Mouse (Mus musculus) neural tube, embryonic 11.5 days (tissue): ENCODE results near the gene Kalrn. TPM values are rescaled to one million over a fixed set of nuclear protein-coding genes. Genes with fewer than 3 reads are reported as not detected.

Experiments used
- ATAC-seq: fragments of 200-750 bp; cut with Nextera tagmentation; 2 replicates; pipeline ENCODE4 v1.8.0; 2017; ENCODE audit warnings: moderate number of reproducible peaks, mild to moderate bottlenecking, moderate TSS enrichment, moderate library complexity; ENCODE audit not compliant: insufficient read depth, low FRiP score, low TSS enrichment
- DNase-seq: peaks from one replicate; pipeline ENCODE4 v3.0.0-alpha.2; 2015; ENCODE audit warnings: low spot score
- H3K27ac ChIP-seq: fragments of 300-500 bp; sonication (generic); 2 replicates; pipeline ENCODE4 v1.5.1; 2014; ENCODE audit warnings: low read depth, mild to moderate bottlenecking, low read length
- H3K27me3 ChIP-seq: fragments of 300-500 bp; sonication (generic); 2 replicates; pipeline ENCODE4 v1.6.1; 2014; ENCODE audit warnings: mild to moderate bottlenecking, low read length, mixed read lengths; ENCODE audit not compliant: control insufficient read depth, insufficient read depth
- H3K36me3 ChIP-seq: fragments of 300-500 bp; sonication (generic); 2 replicates; pipeline ENCODE4 v1.6.1; 2014; ENCODE audit warnings: mild to moderate bottlenecking, low read length, moderate library complexity, mixed read lengths; ENCODE audit not compliant: control insufficient read depth, insufficient read depth
- H3K4me1 ChIP-seq: fragments of 300-500 bp; sonication (generic); 2 replicates; pipeline ENCODE4 v1.6.1; 2014; ENCODE audit warnings: low read length, mixed read lengths; ENCODE audit not compliant: control insufficient read depth, insufficient read depth
- H3K4me2 ChIP-seq: fragments of 300-500 bp; sonication (generic); 2 replicates; pipeline ENCODE4 v1.6.1; 2014; ENCODE audit warnings: low read depth, mild to moderate bottlenecking, moderate library complexity
- H3K4me3 ChIP-seq: fragments of 300-500 bp; sonication (generic); 2 replicates; pipeline ENCODE4 v1.5.1; 2014; ENCODE audit warnings: low read depth, low read length
- H3K9ac ChIP-seq: fragments of 300-500 bp; sonication (generic); 2 replicates; pipeline ENCODE4 v1.6.1; 2014; ENCODE audit warnings: mild to moderate bottlenecking, low read length
- H3K9me3 ChIP-seq: fragments of 300-500 bp; sonication (generic); 2 replicates; pipeline ENCODE4 v1.6.1; 2016; ENCODE audit warnings: low read length; ENCODE audit not compliant: control insufficient read depth
- WGBS: fragments of 180-500 bp; shearing (Covaris S2); extraction: QIAGEN DNeasy Blood & Tissue Kit; methylation state at CpG from one replicate; pipeline ENCODE4 v1.1.7; 2014; 5-methylcytosine and 5-hydroxymethylcytosine counted together
- polyA plus RNA-seq: library from polyadenylated mRNA; unstranded; fragments of >200 nt; fragmentation: Nextera tagmentation; extraction: Ambion mirVana; gene quantifications from 2 replicates; pipeline ENCODE4 v1.2.1, GENCODE M21; 2014

Gene Kalrn
- polyA plus RNA-seq, 1 experiment from 2014 or later, result 17.6 TPM

DNA sequence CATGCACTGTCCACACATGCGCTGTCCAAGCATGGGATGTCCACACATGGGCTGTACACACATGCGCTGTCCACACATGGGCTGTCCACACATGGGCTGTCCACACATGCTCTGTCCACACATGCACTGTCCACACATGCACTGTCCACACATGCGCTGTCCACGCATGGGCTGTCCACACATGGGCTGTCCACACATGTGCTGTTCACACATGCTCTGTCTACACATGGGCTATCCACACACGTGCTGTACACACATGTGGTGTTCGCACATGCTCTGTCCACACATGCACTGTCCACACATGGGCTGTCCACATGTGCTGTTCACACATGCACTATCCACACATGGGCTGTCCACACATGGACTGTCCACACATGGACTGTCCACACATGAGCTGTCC is 589.6 kb downstream of the Kalrn start:
- 97% methylated on average over 6 of the region's 6 CpGs for WGBS
- H3K36me3 ChIP-seq, result no peaks in the 10 kb centered on the region
- H3K9me3 ChIP-seq, result no peaks in the 10 kb centered on the region
- DNase-seq (no peak), ATAC-seq (no peak)
- no peak overlapping the region for H3K27ac ChIP-seq
- H3K4me2 ChIP-seq, result no peak overlapping the region
- no peak overlapping the region for H3K9ac ChIP-seq
- no peaks in the 10 kb centered on the region for H3K4me1 ChIP-seq
- H3K27me3 ChIP-seq, result no peaks in the 10 kb centered on the region
- no peak overlapping the region for H3K4me3 ChIP-seq

DNA sequence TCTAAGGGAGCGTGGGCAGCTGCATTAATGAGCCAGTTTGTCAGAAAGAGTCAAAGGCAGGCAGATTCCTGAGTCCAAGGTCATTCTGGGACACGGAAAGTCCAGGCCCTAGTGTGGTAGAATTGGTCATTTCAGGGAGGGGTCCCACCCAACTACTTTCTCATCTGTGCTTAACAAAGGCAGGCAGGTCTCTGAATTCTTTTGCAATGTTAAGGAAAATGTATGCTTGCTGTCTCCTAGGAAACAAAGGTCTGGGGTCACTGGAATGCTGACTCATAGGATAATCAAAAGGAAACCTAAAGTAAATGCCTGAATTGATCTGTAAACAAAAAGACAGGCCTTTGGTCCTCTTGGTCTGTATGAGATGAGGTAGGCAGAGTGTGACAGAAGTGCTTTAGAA is 593.5 kb downstream of the Kalrn start:
- Histone ChIP-seq H3K27me3 (no peaks in the 10 kb centered on the region), H3K36me3 (no peaks in the 10 kb centered on the region), H3K4me1 (no peaks in the 10 kb centered on the region), H3K9ac (no peak overlapping the region), H3K4me3 (no peak overlapping the region), H3K9me3 (no peaks in the 10 kb centered on the region), H3K4me2 (no peak overlapping the region), H3K27ac (no peak overlapping the region)
- DNase-seq (no peak), ATAC-seq (no peak)
- 53% methylated on average over 2 of the region's 2 CpGs for WGBS

DNA sequence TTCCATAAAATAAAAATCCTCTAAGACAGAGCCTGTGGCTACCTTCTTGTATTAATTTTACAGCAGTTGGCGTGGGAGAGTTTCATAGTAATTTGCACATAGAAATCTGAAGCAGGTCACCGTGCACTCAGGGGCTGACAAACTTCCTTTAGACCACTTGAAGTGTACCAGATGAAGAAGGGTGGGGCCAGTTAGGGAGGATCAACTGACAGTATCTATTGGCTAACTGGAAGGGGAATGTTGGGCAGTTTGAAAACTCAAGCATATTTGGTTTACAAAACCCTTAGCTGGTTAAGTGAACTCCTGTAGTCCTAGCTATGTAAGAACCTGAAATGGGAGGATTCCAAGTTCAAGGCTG is 606.1 kb downstream of the Kalrn start:
- Histone ChIP-seq H3K27me3 (no peaks in the 10 kb centered on the region), H3K36me3 (no peaks in the 10 kb centered on the region; the same call in 1 of the 2 replicates), H3K9ac (peak overlapping the region; percentile 70), H3K9me3 (no peaks in the 10 kb centered on the region), H3K4me1 (peaks cover 4% of the 10 kb centered on the region; the same call in 1 of the 2 replicates), H3K4me2 (peak overlapping the region; percentile 67), H3K27ac (no peak overlapping the region), H3K4me3 (peak overlapping the region; percentile 64)
- ATAC-seq, result no peak
- 70% methylated on average over 2 of the region's 2 CpGs for WGBS
- DNase-seq, result no peak

DNA sequence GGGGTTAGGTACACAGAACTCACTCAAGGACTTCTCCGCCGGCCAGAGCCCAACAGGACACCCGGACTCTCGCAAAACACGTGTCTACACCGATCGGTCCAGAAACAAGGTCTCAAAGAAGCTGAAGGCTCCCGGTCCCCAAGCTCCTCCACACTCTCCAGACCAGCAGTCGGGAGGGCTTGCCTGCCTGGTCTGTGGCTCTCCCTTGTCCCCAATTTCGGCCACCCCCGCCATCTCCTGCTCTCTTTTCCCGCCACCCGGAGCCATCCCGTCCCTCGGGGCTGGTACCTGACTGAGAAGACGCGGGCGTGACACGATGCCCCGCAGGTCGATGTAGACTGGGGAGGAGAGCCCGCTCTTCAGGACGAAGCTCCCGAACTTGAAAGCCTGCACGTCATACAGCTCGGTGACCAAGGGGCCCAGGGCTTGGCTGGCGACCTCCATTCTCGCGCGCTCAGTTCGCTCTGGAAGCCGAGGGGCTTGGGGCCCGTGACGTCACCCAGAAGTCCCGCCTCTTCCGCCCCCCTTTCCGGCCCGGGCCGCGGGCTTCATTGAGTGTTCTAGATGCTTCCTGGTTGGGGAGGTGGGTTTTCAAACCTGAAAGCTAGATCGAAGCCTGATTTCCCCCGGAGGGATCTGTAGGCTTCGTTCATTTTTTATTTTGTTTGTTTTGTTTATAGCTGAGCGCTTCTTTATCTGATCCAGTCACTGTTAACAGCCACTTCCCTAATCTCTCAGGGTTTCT is 606.6 kb downstream of the Kalrn start, which contains the start of gene Umps:
Gene Umps, minus strand, starts transcription at position 501 of the 745 bp plus-strand sequence.
- ATAC-seq, result peak; percentile 90
- peak within 1 kb of the TSS; percentile 64 for H3K4me3 ChIP-seq

DNA sequence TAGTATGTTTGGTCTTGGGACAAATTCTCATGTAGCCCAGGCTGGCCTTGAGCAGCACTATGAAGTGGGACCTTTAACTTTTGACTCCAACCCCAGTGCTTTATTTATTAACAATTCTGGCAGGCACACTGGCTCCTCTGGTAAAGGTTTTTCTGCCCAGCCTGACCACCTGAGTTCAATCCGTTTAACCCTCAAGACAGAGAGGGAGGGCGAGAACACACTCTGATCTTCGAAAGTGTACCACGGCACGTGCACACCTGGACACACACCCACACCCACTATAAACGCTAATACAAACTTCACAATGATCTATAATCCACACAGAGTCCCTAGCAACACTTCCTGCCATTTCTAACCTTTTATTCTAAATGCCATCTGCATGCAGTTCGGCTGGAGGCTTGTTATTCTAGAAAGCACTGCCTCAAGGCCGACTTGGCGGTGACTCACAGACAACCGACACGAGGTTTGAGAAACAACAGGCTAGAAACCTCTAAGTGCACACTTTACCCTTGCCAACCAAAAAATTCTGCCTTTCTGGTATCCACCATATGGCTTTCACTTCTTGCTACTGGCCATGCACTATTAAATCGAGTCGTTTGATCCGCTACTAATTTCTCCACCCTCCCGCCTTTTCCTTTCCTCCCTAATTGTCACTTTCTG is 607.3 kb downstream of the Kalrn start:
- Histone ChIP-seq H3K27ac (no peak overlapping the region), H3K27me3 (no peaks in the 10 kb centered on the region), H3K4me2 (peak overlapping the region; percentile 67), H3K4me1 (peaks cover 4% of the 10 kb centered on the region; the same call in 1 of the 2 replicates), H3K4me3 (peak overlapping the region; percentile 64), H3K9ac (peak overlapping the region; percentile 70), H3K36me3 (peaks cover 7% of the 10 kb centered on the region), H3K9me3 (no peaks in the 10 kb centered on the region)
- DNase-seq (no peak), ATAC-seq (no peak)
- 19% methylated on average over 15 of the region's 15 CpGs for WGBS

More for the DNA sequence above, 606.6 kb downstream of the Kalrn start, which contains the start of gene Umps:
- peak within 1 kb of the TSS; percentile 70 for H3K9ac ChIP-seq
- H3K9me3 ChIP-seq, result no peaks in the 10 kb centered on the region
- peak; percentile 93 for DNase-seq
- H3K4me2 ChIP-seq, result peak within 1 kb of the TSS; percentile 67
- WGBS, result 2% methylated on average over 44 of the region's 44 CpGs
- H3K36me3 ChIP-seq, result peaks cover 1% of the 10 kb centered on the region
- no peak within 1 kb of the TSS for H3K27ac ChIP-seq
- H3K27me3 ChIP-seq, result no peaks in the 10 kb centered on the region
- peaks cover 4% of the 10 kb centered on the region; the same call in 1 of the 2 replicates for H3K4me1 ChIP-seq

DNA sequence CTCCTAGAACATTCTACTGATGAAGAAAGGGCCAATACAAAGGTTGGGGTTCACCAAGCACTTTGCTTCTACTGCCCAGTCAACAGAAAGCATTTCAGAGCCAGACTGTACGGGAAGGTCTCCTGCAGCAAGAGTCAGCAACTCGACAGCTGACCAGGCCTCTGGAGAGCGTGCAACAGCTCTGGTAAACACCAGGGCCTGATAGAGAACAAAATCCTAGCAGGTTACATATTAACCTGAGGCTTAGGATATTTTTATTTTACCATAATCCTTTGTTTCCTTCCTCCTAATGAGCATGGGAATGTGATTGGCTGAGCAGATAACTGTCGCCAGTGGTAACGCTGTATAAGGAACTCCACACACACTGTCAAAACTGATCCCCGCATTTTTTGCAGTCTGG is 609.8 kb downstream of the Kalrn start:
- WGBS, result 94% methylated on average over 6 of the region's 6 CpGs
- no peaks in the 10 kb centered on the region for H3K9me3 ChIP-seq

DNA sequence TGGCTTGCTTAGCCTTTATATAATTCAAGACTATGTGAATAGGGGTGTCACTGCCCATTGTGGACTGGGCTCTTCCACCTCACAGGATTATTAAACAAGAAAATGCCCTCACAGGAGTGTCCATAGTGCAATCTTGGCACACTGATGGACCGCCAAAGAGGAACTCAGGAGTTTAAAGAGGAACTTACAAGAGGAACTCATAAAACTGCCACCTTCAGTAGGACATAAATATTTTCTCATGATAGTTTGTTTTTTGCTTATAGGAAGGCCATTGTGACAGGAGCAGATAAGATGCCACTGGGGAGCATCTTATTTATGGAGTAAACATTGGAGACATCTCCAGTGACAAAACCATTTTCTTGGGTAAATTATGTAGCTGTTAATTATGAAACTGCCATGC is 618.5 kb downstream of the Kalrn start:
- no peaks in the 10 kb centered on the region for H3K27me3 ChIP-seq
- ATAC-seq (no peak), DNase-seq (no peak)
- H3K27ac ChIP-seq, result no peak overlapping the region
- WGBS, result 90% methylated on average over 1 of the region's 1 CpGs
- no peak overlapping the region for H3K9ac ChIP-seq
- peaks cover 15% of the 10 kb centered on the region for H3K36me3 ChIP-seq
- H3K9me3 ChIP-seq, result no peaks in the 10 kb centered on the region
- no peak overlapping the region for H3K4me3 ChIP-seq
- no peak overlapping the region for H3K4me2 ChIP-seq
- H3K4me1 ChIP-seq, result no peaks in the 10 kb centered on the region

More for the DNA sequence above, 609.8 kb downstream of the Kalrn start:
- no peaks in the 10 kb centered on the region for H3K27me3 ChIP-seq
- peaks cover 4% of the 10 kb centered on the region; the same call in 1 of the 2 replicates for H3K4me1 ChIP-seq
- H3K9ac ChIP-seq, result no peak overlapping the region
- no peak overlapping the region for H3K4me2 ChIP-seq
- no peak for DNase-seq
- no peak for ATAC-seq
- peaks cover 12% of the 10 kb centered on the region for H3K36me3 ChIP-seq
- no peak overlapping the region for H3K4me3 ChIP-seq
- no peak overlapping the region for H3K27ac ChIP-seq

DNA sequence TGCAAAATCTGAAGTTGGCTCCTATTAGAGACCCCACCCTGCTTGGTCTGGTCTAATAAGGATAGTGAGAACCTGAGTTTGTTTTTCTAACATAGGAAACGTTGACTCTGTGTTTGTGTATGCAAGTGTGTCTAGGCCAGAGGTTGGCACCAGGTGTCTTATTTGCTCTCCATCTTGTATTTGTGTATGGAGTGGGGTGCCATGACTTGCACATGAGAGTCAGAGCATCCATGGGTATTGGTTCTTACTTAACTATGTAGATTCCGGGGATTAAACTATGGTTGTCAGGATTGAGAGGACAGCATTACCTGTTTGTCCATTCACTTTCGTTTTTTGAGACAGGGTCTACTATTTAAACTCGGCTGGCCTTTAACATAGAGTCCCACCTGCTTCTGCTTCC is 620.3 kb downstream of the Kalrn start:
- no peak for ATAC-seq
- WGBS, result 82% methylated on average over 4 of the region's 4 CpGs

More for the DNA sequence above, 620.3 kb downstream of the Kalrn start:
- Histone ChIP-seq H3K4me3 (no peak overlapping the region), H3K9me3 (no peaks in the 10 kb centered on the region), H3K27me3 (no peaks in the 10 kb centered on the region), H3K27ac (no peak overlapping the region), H3K4me2 (no peak overlapping the region), H3K4me1 (no peaks in the 10 kb centered on the region), H3K36me3 (peaks cover 12% of the 10 kb centered on the region), H3K9ac (no peak overlapping the region)
- no peak for DNase-seq
